Comparison of ENCODE assay signal across 11 mouse cellular contexts in the genomic region with DNA sequence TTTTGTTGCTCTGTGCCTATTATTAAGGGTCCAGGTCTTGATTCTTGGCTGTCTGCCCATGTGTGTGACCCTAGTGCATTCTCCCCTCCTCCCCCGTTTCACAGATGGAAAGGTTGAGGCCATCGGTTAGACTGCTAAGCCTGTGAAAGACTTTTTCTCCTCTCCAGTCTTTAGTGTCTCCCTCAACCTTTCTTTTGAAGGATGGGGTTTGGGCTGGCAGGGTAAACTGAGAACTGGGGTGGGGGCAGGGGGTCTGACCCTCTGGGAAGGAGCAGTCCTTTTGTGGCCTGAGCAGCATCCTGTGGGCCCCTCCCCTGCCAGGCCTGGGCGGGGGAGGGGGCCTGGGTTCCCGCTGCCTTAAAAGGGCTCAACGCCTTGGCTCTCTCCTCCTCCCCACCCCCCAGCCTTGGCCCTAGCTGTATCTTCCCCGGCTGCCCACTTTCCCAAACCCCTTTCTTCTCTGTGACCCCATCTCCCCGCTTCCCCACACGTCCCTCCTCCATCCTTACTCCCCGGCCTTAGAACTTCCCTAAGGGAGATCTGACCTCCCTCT. TPM values are rescaled to one million over a fixed set of nuclear protein-coding genes. Genes with fewer than 3 reads are reported as not detected.
DNase-seq lines count a peak whose midpoint lies in the region; ATAC-seq and TF ChIP-seq lines count a peak whose summit lies in the region.
"Had no signal": no experiment of that assay in that cellular context is flagged by ENCODE, and none has a peak within 500 bp of the region (broad histone marks: within the 10 kb centered on the region; RNA-seq: fewer than 3 reads in every experiment).

No protein-coding gene starts in this region.

- TF ChIP-seq CTCF in liver, postnatal 0 days (IDR thresholded peaks at IDR 0.05; ENCODE audit: low read depth) = no peak

- H3K9ac ChIP-seq in kidney, embryonic 16.5 days (replicated peaks; ENCODE audit: low read length) = peak overlapping the region; percentile 33; the same call in 1 of the 2 replicates
- 0 out of 2 replicates have a peak overlapping the region, but pooled peaks have one; percentile 11 for H3K9ac ChIP-seq in embryonic facial prominence, embryonic 12.5 days
- no peak overlapping the region for H3K9ac ChIP-seq in liver, postnatal 0 days (replicated peaks)

- peak overlapping the region; percentile 50 for H3K4me2 ChIP-seq in kidney, embryonic 16.5 days (replicated peaks; ENCODE audit: low read depth, low read length)
- H3K4me2 ChIP-seq in embryonic facial prominence, embryonic 12.5 days (replicated peaks) = 0 out of 2 replicates have a peak overlapping the region, but pooled peaks have one; percentile 28
- peak overlapping the region; percentile 51 for H3K4me2 ChIP-seq in liver, postnatal 0 days (ENCODE audit: low read depth, low read length)

- TF ChIP-seq EP300 in liver, postnatal 0 days (IDR thresholded peaks at IDR 0.05; ENCODE audit: low read depth) = no peak

- H3K9me3 ChIP-seq in kidney, embryonic 16.5 days (ENCODE audit: low read length) = no peaks in the 10 kb centered on the region
- H3K9me3 ChIP-seq in embryonic facial prominence, embryonic 12.5 days = no peaks in the 10 kb centered on the region
- H3K9me3 ChIP-seq in liver, postnatal 0 days (ENCODE audit: low read length) = no peaks in the 10 kb centered on the region
- H3K9me3 ChIP-seq: megakaryocyte, embryonic 14.5 days had no signal

- no peak for ATAC-seq in kidney, embryonic 16.5 days (ENCODE audit: low FRiP score, low TSS enrichment)
- no peak for ATAC-seq in embryonic facial prominence, embryonic 12.5 days (ENCODE audit: insufficient number of reproducible peaks, insufficient read depth, low FRiP score, low TSS enrichment)
- no peak for ATAC-seq in liver, postnatal 0 days

- peak overlapping the region; percentile 59; the same call in 1 of the 2 replicates for H3K27ac ChIP-seq in kidney, embryonic 16.5 days (ENCODE audit: low read length)
- peak overlapping the region; percentile 38; the same call in 1 of the 2 replicates for H3K27ac ChIP-seq in embryonic facial prominence, embryonic 12.5 days
- peak overlapping the region; percentile 44 for H3K27ac ChIP-seq in liver, postnatal 0 days (ENCODE audit: low read depth)

- DNase-seq in adrenal gland, postnatal 25 days = peak; percentile 20
- no peak for DNase-seq in adrenal gland, postnatal 10 days
- DNase-seq in kidney, adult 8-10 months = no peak
- no peak for DNase-seq in liver, postnatal 0 days
- no peak for DNase-seq in ovary, postnatal 14 days (ENCODE audit: low spot score)
- DNase-seq in layer of hippocampus, adult 8-10 months (ENCODE audit: low spot score in 2 of 2) = no peak
- DNase-seq: cerebellum, adult 9-11 months had no signal

- H3K4me3 ChIP-seq in kidney, embryonic 16.5 days (ENCODE audit: low read length) = peak overlapping the region; percentile 42
- no peak overlapping the region for H3K4me3 ChIP-seq in embryonic facial prominence, embryonic 12.5 days
- peak overlapping the region; percentile 17; the same call in 1 of the 2 replicates for H3K4me3 ChIP-seq in liver, postnatal 0 days (ENCODE audit: low read depth, low read length)

- WGBS in kidney, embryonic 16.5 days = 15% methylated on average over 9 of the region's 9 CpGs
- 26% methylated on average over 9 of the region's 9 CpGs for WGBS in embryonic facial prominence, embryonic 12.5 days
- 30% methylated on average over 8 of the region's 9 CpGs for WGBS in liver, postnatal 0 days (ENCODE audit: insufficient replicate concordance)

- H3K36me3 ChIP-seq in kidney, embryonic 16.5 days (ENCODE audit: insufficient read depth, low read length) = peaks cover 34% of the 10 kb centered on the region
- peaks cover 56% of the 10 kb centered on the region for H3K36me3 ChIP-seq in embryonic facial prominence, embryonic 12.5 days
- peaks cover 7% of the 10 kb centered on the region; the same call in 1 of the 2 replicates for H3K36me3 ChIP-seq in liver, postnatal 0 days (replicated peaks; ENCODE audit: insufficient read depth, low read length)

- peaks cover 49% of the 10 kb centered on the region for H3K4me1 ChIP-seq in kidney, embryonic 16.5 days (ENCODE audit: insufficient read depth, low read length)
- peaks cover 36% of the 10 kb centered on the region for H3K4me1 ChIP-seq in embryonic facial prominence, embryonic 12.5 days
- H3K4me1 ChIP-seq in liver, postnatal 0 days (ENCODE audit: insufficient read depth) = peaks cover 40% of the 10 kb centered on the region

- no peaks in the 10 kb centered on the region for H3K27me3 ChIP-seq in kidney, embryonic 16.5 days (ENCODE audit: insufficient read depth, low read length)
- H3K27me3 ChIP-seq in embryonic facial prominence, embryonic 12.5 days = no peaks in the 10 kb centered on the region
- peaks cover 44% of the 10 kb centered on the region for H3K27me3 ChIP-seq in liver, postnatal 0 days (ENCODE audit: insufficient read depth, low read length)

RNA-seq across cellular contexts. Expression of gene Dmpk, which starts 1.3 kb away (rescaled TPM):
- total RNA-seq in adrenal gland, postnatal 25 days (2021) = 106 and 114 TPM in 2 replicates
- total RNA-seq in adrenal gland, postnatal 10 days (2021) = 10 to 100 TPM; 51.8 to 93.9 TPM
- 17.2 and 27.5 TPM in 2 replicates for polyA plus RNA-seq in kidney, embryonic 16.5 days (2015; fragmentation: Nextera tagmentation; extraction: Ambion mirVana)
- polyA plus RNA-seq in embryonic facial prominence, embryonic 12.5 days (2016; fragmentation: Nextera tagmentation; extraction: Ambion mirVana) = 17.5 and 19.1 TPM in 2 replicates
- polyA plus RNA-seq in liver, postnatal 0 days (2015; fragmentation: Nextera tagmentation; extraction: Ambion mirVana) = 14.2 and 17.6 TPM in 2 replicates
- total RNA-seq in layer of hippocampus, adult 8-10 months (2022) = 10 to 100 TPM; 35.6 to 55.8 (median 45.3) TPM

RNA-seq across cellular contexts. Expression of gene Dmwd, which starts 9.0 kb away (rescaled TPM):
- total RNA-seq in adrenal gland, postnatal 25 days (2021) = 53.1 and 64.1 TPM in 2 replicates
- total RNA-seq in adrenal gland, postnatal 10 days (2021) = 10 to 100 TPM; 43.5 to 48.4 TPM
- polyA plus RNA-seq in kidney, embryonic 16.5 days (2015; fragmentation: Nextera tagmentation; extraction: Ambion mirVana) = 15.5 and 16.8 TPM in 2 replicates
- 18.8 and 23.1 TPM in 2 replicates for polyA plus RNA-seq in embryonic facial prominence, embryonic 12.5 days (2016; fragmentation: Nextera tagmentation; extraction: Ambion mirVana)
- polyA plus RNA-seq in liver, postnatal 0 days (2015; fragmentation: Nextera tagmentation; extraction: Ambion mirVana) = 3.2 and 4.6 TPM in 2 replicates
- total RNA-seq in layer of hippocampus, adult 8-10 months (2022) = 100 to 1,000 TPM; 136 to 144 (median 141) TPM

RNA-seq across cellular contexts. Expression of gene Six5, which starts 9.4 kb away (rescaled TPM):
- total RNA-seq in adrenal gland, postnatal 25 days (2021) = 21.8 and 26.1 TPM in 2 replicates
- 10 to 100 TPM; 12.3 to 17.3 TPM for total RNA-seq in adrenal gland, postnatal 10 days (2021)
- polyA plus RNA-seq in kidney, embryonic 16.5 days (2015; fragmentation: Nextera tagmentation; extraction: Ambion mirVana) = 9.5 and 10.5 TPM in 2 replicates
- 16.6 and 16.9 TPM in 2 replicates for polyA plus RNA-seq in embryonic facial prominence, embryonic 12.5 days (2016; fragmentation: Nextera tagmentation; extraction: Ambion mirVana)
- 0.78 and 0.82 TPM in 2 replicates for polyA plus RNA-seq in liver, postnatal 0 days (2015; fragmentation: Nextera tagmentation; extraction: Ambion mirVana)
- total RNA-seq in layer of hippocampus, adult 8-10 months (2022) = 1 to 10 TPM; 2.0 to 3.7 (median 3.6) TPM

RNA-seq across cellular contexts. Expression of gene Rsph6a, which starts 30.5 kb away (rescaled TPM):
- total RNA-seq in adrenal gland, postnatal 25 days (2021) = not detected in 2 replicates
- total RNA-seq in adrenal gland, postnatal 10 days (2021) = not detected
- polyA plus RNA-seq in kidney, embryonic 16.5 days (2015; fragmentation: Nextera tagmentation; extraction: Ambion mirVana) = not detected in 2 replicates
- not detected in 2 replicates for polyA plus RNA-seq in embryonic facial prominence, embryonic 12.5 days (2016; fragmentation: Nextera tagmentation; extraction: Ambion mirVana)
- not detected in 2 replicates for polyA plus RNA-seq in liver, postnatal 0 days (2015; fragmentation: Nextera tagmentation; extraction: Ambion mirVana)
- under 1 TPM in 2 of 4 experiments, not detected in 2; 0.41 to 0.61 TPM for total RNA-seq in layer of hippocampus, adult 8-10 months (2022)

RNA-seq across cellular contexts. Expression of gene Gm4969, which starts 33.2 kb away (rescaled TPM):
- 0.09 TPM in 1 of 2 replicates, not detected in the other for total RNA-seq in adrenal gland, postnatal 25 days (2021)
- total RNA-seq in adrenal gland, postnatal 10 days (2021) = under 1 TPM; 0.21 to 0.24 TPM
- 3.2 and 4.3 TPM in 2 replicates for polyA plus RNA-seq in kidney, embryonic 16.5 days (2015; fragmentation: Nextera tagmentation; extraction: Ambion mirVana)
- 3.6 and 3.8 TPM in 2 replicates for polyA plus RNA-seq in embryonic facial prominence, embryonic 12.5 days (2016; fragmentation: Nextera tagmentation; extraction: Ambion mirVana)
- polyA plus RNA-seq in liver, postnatal 0 days (2015; fragmentation: Nextera tagmentation; extraction: Ambion mirVana) = 0.17 TPM in 1 of 2 replicates, not detected in the other
- total RNA-seq in layer of hippocampus, adult 8-10 months (2022) = under 1 TPM; 0.18 to 0.57 (median 0.31) TPM
- polyA plus RNA-seq: large intestine, adult 2 months had no signal
